Mouse (Mus musculus): ENCODE results near the gene Gm45213.

GRCm38 (mm10) chr7:66008892-66009273 is 34.5 kb upstream of the Gm45213 start:
- TF ChIP-seq CTCF (IDR thresholded peaks at IDR 0.05; ENCODE audit: extremely low read depth, insufficient read depth, low read length) = no peak
- no peak for TF ChIP-seq POLR2A (IDR thresholded peaks at IDR 0.05; ENCODE audit: extremely low read depth, insufficient read depth, low read length)
